ENCODE assay signal across 10 mouse cellular contexts in the genomic region with DNA sequence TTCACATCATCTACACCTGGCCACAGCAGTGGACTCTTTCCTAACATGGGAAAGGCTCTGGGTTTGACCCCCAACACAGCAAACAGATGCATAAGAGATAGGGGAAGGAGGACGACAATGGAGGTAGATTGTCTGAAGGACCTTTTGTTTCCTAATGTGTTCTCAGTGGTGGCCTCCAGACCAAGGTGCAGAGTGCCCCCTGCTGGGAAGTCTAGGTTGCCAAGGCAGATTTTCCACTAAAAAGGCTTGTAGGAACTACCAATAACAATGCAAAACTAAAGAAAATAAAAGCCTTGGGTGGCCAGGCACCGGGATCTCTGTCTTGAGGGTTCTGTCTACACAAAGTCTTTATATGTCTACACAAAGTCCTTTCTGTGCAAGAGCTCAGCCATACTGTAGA. TPM values are rescaled to one million over a fixed set of nuclear protein-coding genes. Genes with fewer than 3 reads are reported as not detected.
A peak's percentile ranks its signal among the peaks of the same experiment; 100 is the strongest.
DNase-seq lines count a peak whose midpoint lies in the region; ATAC-seq and TF ChIP-seq lines count a peak whose summit lies in the region.
"Had no signal": no experiment of that assay in that cellular context is flagged by ENCODE, and none has a peak within 500 bp of the region (broad histone marks: within the 10 kb centered on the region; RNA-seq: fewer than 3 reads in every experiment).

No protein-coding gene starts in this region.

- TF ChIP-seq EP300 in heart, adult 2 months (IDR thresholded peaks at IDR 0.05; ENCODE audit: insufficient read depth, low read depth, low read length): no peak

- H3K27me3 ChIP-seq in heart, adult 2 months (ENCODE audit: control insufficient read depth, insufficient read depth, low read length): no peaks in the 10 kb centered on the region
- H3K27me3 ChIP-seq in heart, embryonic 11.5 days (ENCODE audit: control insufficient read depth, insufficient read depth, low read length): no peaks in the 10 kb centered on the region
- H3K27me3 ChIP-seq: hindbrain, embryonic 15.5 days; neural tube, embryonic 12.5 days had no signal

- H3K9ac ChIP-seq in heart, adult 2 months (ENCODE audit: low read depth, low read length): no peak overlapping the region
- no peak overlapping the region for H3K9ac ChIP-seq in heart, embryonic 11.5 days (ENCODE audit: low read depth, low read length)
- H3K9ac ChIP-seq: hindbrain, embryonic 15.5 days; neural tube, embryonic 12.5 days had no signal

- ATAC-seq in heart, embryonic 11.5 days (replicated peaks; ENCODE audit: insufficient number of reproducible peaks, low FRiP score, low TSS enrichment): no peak

- no peak overlapping the region for H3K4me2 ChIP-seq in heart, embryonic 11.5 days
- H3K4me2 ChIP-seq: hindbrain, embryonic 15.5 days; neural tube, embryonic 12.5 days had no signal

- H3K36me3 ChIP-seq in heart, adult 2 months (ENCODE audit: control insufficient read depth, insufficient read depth, low read length): no peaks in the 10 kb centered on the region
- H3K36me3 ChIP-seq in heart, embryonic 11.5 days (ENCODE audit: control insufficient read depth, insufficient read depth, low read length): no peaks in the 10 kb centered on the region
- H3K36me3 ChIP-seq: hindbrain, embryonic 15.5 days had no signal

- no peaks in the 10 kb centered on the region for H3K9me3 ChIP-seq in heart, embryonic 11.5 days (replicated peaks; ENCODE audit: control insufficient read depth, low read length)
- H3K9me3 ChIP-seq: hindbrain, embryonic 15.5 days; neural tube, embryonic 12.5 days had no signal

- no peaks in the 10 kb centered on the region for H3K79me2 ChIP-seq in heart, adult 2 months (replicated peaks; ENCODE audit: control insufficient read depth, insufficient read depth, low read length)

- no peaks in the 10 kb centered on the region for H3K4me1 ChIP-seq in heart, adult 2 months (ENCODE audit: control insufficient read depth, insufficient read depth, low read length)
- H3K4me1 ChIP-seq in heart, embryonic 11.5 days (ENCODE audit: control insufficient read depth, insufficient read depth, low read length): no peaks in the 10 kb centered on the region
- H3K4me1 ChIP-seq: hindbrain, embryonic 15.5 days; neural tube, embryonic 12.5 days had no signal

- TF ChIP-seq CTCF in heart, adult 2 months (IDR thresholded peaks at IDR 0.05): peak; percentile 66

- WGBS in heart, adult 2 months: 15% methylated on average over 2 of the region's 2 CpGs
- 33% methylated on average over 2 of the region's 2 CpGs for WGBS in heart, embryonic 11.5 days (ENCODE audit: insufficient replicate concordance)

- no peak overlapping the region for H3K27ac ChIP-seq in heart, adult 2 months
- H3K27ac ChIP-seq in heart, embryonic 11.5 days (ENCODE audit: low read depth, low read length): no peak overlapping the region
- H3K27ac ChIP-seq: hindbrain, embryonic 15.5 days; neural tube, embryonic 12.5 days had no signal

- TF ChIP-seq POLR2A in heart, adult 2 months (IDR thresholded peaks at IDR 0.05; ENCODE audit: insufficient read depth, low read depth, low read length): no peak

- intact Hi-C loops in heart, adult 2 months (cut with DNase I): loop anchor here (5.0 to 10.0 kb wide), 2 partner anchors 848 to 885 kb away; partner anchors contain the start of gene Ube2ql1
- intact Hi-C loops in left cerebral cortex, postnatal 10 days (cut with DNase I): loop anchor here (5.0 to 10.0 kb wide), 2 partner anchors 568 to 845 kb away; partner anchors contain the start of gene Ube2ql1

- no peak overlapping the region for H3K4me3 ChIP-seq in heart, adult 2 months
- no peak overlapping the region for H3K4me3 ChIP-seq in heart, embryonic 11.5 days (ENCODE audit: low read depth, low read length)
- H3K4me3 ChIP-seq: hindbrain, embryonic 15.5 days; neural tube, embryonic 12.5 days had no signal

- no peak for DNase-seq in heart, adult 2 months
- peak; percentile 12 for DNase-seq in thymus, postnatal 0 days (ENCODE audit: low spot score)
- no peak for DNase-seq in thymus, adult 18-20 months
- DNase-seq in embryo, embryonic 9.5 days (ENCODE audit: extremely low spot score): peak; percentile 41
- DNase-seq in left cerebral cortex, postnatal 10 days (ENCODE audit: extremely low spot score in 1 of 2, low spot score in 2 of 2): peak; percentile 32 to 53
- DNase-seq in retina, embryonic 14.5 days (ENCODE audit: low spot score): peak; percentile 67
- no peak for DNase-seq in spleen, postnatal 14 days (ENCODE audit: low spot score in 2 of 2)

RNA-seq across cellular contexts. Expression of gene Ice1, which starts 54.9 kb away (rescaled TPM):
- 10 to 100 TPM; 25.7 to 30.4 TPM for total RNA-seq in heart, adult 2 months (2021)
- polyA plus RNA-seq in heart, adult 2 months (2012; rRNA removed): 24.3 and 44.7 TPM in 2 replicates
- polyA plus RNA-seq in heart, embryonic 11.5 days (2014; fragmentation: Nextera tagmentation; extraction: Ambion mirVana): 19.4 and 22.3 TPM in 2 replicates
- polyA plus RNA-seq in thymus, postnatal 0 days (2015; fragmentation: Nextera tagmentation; extraction: Ambion mirVana): 12.9 and 16.2 TPM in 2 replicates
- total RNA-seq in left cerebral cortex, postnatal 10 days (2021): 10 to 100 TPM; 79.1 to 81.6 TPM

Comparison
In these comparisons a context has a peak if more than half of its experiments do, and no peak if none do; other contexts are left out.
1. DNase-seq: peak in thymus, postnatal 0 days (single experiment), embryo, embryonic 9.5 days (single experiment), left cerebral cortex, postnatal 10 days (2 of 2) and retina, embryonic 14.5 days (single experiment); none in heart, adult 2 months (0 of 2), thymus, adult 18-20 months (0 of 2) and spleen, postnatal 14 days (0 of 2).